Mouse (Mus musculus): ENCODE data around the gene Il10. TPM values are rescaled to one million over a fixed set of nuclear protein-coding genes. Genes with fewer than 3 reads are reported as not detected.
"Not testable (repeated sequence)": the region's sequence is repeated elsewhere in the genome, so short reads cannot be mapped to it uniquely, and the experiment has no call there.

Il10 gene
- polyA plus RNA-seq, 1 experiment from 2014 or later: not detected

GRCm38 (mm10) chr1:131022591-131023249 is 3.1 kb downstream of the Il10 start:
- ATAC-seq (replicated peaks; ENCODE audit: low FRiP score, low TSS enrichment, low read depth): no peak
- H3K27me3 ChIP-seq (replicated peaks; ENCODE audit: control insufficient read depth, insufficient read depth, low read length): no peaks in the 10 kb centered on the region
- no peaks in the 10 kb centered on the region for H3K9me3 ChIP-seq (ENCODE audit: control insufficient read depth, low read length)
- H3K4me2 ChIP-seq (ENCODE audit: low read length): no peak overlapping the region
- H3K9ac ChIP-seq (ENCODE audit: low read length): no peak overlapping the region
- no peak overlapping the region for H3K4me3 ChIP-seq (ENCODE audit: low read depth, low read length)
- H3K27ac ChIP-seq (ENCODE audit: low read depth): no peak overlapping the region
- WGBS: 54% methylated on average over 5 of the region's 5 CpGs
- H3K36me3 ChIP-seq (ENCODE audit: control insufficient read depth, insufficient read depth, low read length): no peaks in the 10 kb centered on the region
- no peaks in the 10 kb centered on the region for H3K4me1 ChIP-seq (replicated peaks; ENCODE audit: control insufficient read depth, insufficient read depth, low read length)
- no peak for DNase-seq (ENCODE audit: low spot score)

- H3K27ac ChIP-seq (ENCODE audit: low read depth); ATAC-seq (replicated peaks; ENCODE audit: low FRiP score, low TSS enrichment, low read depth); H3K4me3 ChIP-seq (ENCODE audit: low read depth, low read length); H3K9me3 ChIP-seq (ENCODE audit: control insufficient read depth, low read length); H3K4me1 ChIP-seq (replicated peaks; ENCODE audit: control insufficient read depth, insufficient read depth, low read length); H3K27me3 ChIP-seq (replicated peaks; ENCODE audit: control insufficient read depth, insufficient read depth, low read length); H3K36me3 ChIP-seq (ENCODE audit: control insufficient read depth, insufficient read depth, low read length); H3K4me2 ChIP-seq (ENCODE audit: low read length); H3K9ac ChIP-seq (ENCODE audit: low read length); DNase-seq (ENCODE audit: low spot score): not testable (repeated sequence)
- 78% methylated on average over 3 of the region's 4 CpGs for WGBS
Observed at GRCm38 (mm10) chr1:131023250-131023858, 3.7 kb downstream of the Il10 start.

- DNase-seq (ENCODE audit: low spot score) (no peak), ATAC-seq (replicated peaks; ENCODE audit: low FRiP score, low TSS enrichment, low read depth) (no peak)
- no peak overlapping the region for H3K9ac ChIP-seq (ENCODE audit: low read length)
- H3K27ac ChIP-seq (ENCODE audit: low read depth): no peak overlapping the region
- H3K27me3 ChIP-seq (replicated peaks; ENCODE audit: control insufficient read depth, insufficient read depth, low read length): no peaks in the 10 kb centered on the region
- no peak overlapping the region for H3K4me3 ChIP-seq (ENCODE audit: low read depth, low read length)
- H3K4me2 ChIP-seq (ENCODE audit: low read length): no peak overlapping the region
- no peaks in the 10 kb centered on the region for H3K9me3 ChIP-seq (ENCODE audit: control insufficient read depth, low read length)
- H3K36me3 ChIP-seq (ENCODE audit: control insufficient read depth, insufficient read depth, low read length): no peaks in the 10 kb centered on the region
- 77% methylated on average over 8 of the region's 8 CpGs for WGBS
- no peaks in the 10 kb centered on the region for H3K4me1 ChIP-seq (replicated peaks; ENCODE audit: control insufficient read depth, insufficient read depth, low read length)
Observed at GRCm38 (mm10) chr1:131024900-131025842, 5.5 kb downstream of the Il10 start.

GRCm38 (mm10) chr1:131025843-131026190 is 6.2 kb downstream of the Il10 start:
- no peak for ATAC-seq (replicated peaks; ENCODE audit: low FRiP score, low TSS enrichment, low read depth)
- no peaks in the 10 kb centered on the region for H3K9me3 ChIP-seq (ENCODE audit: control insufficient read depth, low read length)
- no peak for DNase-seq (ENCODE audit: low spot score)
- H3K9ac ChIP-seq (ENCODE audit: low read length): no peak overlapping the region
- 0 out of 2 replicates have a peak, but pooled peaks cover 3% of the 10 kb centered on the region for H3K4me1 ChIP-seq (replicated peaks; ENCODE audit: control insufficient read depth, insufficient read depth, low read length)
- WGBS: 67% methylated on average over 4 of the region's 4 CpGs
- no peaks in the 10 kb centered on the region for H3K36me3 ChIP-seq (ENCODE audit: control insufficient read depth, insufficient read depth, low read length)
- no peaks in the 10 kb centered on the region for H3K27me3 ChIP-seq (replicated peaks; ENCODE audit: control insufficient read depth, insufficient read depth, low read length)
- no peak overlapping the region for H3K4me3 ChIP-seq (ENCODE audit: low read depth, low read length)
- no peak overlapping the region for H3K27ac ChIP-seq (ENCODE audit: low read depth)
- H3K4me2 ChIP-seq (ENCODE audit: low read length): no peak overlapping the region

- no peaks in the 10 kb centered on the region for H3K9me3 ChIP-seq (ENCODE audit: control insufficient read depth, low read length)
- 0 out of 2 replicates have a peak, but pooled peaks cover 3% of the 10 kb centered on the region for H3K4me1 ChIP-seq (replicated peaks; ENCODE audit: control insufficient read depth, insufficient read depth, low read length)
- no peak overlapping the region for H3K27ac ChIP-seq (ENCODE audit: low read depth)
- WGBS: 91% methylated on average over 3 of the region's 3 CpGs
- no peak overlapping the region for H3K4me2 ChIP-seq (ENCODE audit: low read length)
- no peak overlapping the region for H3K4me3 ChIP-seq (ENCODE audit: low read depth, low read length)
- no peak for DNase-seq (ENCODE audit: low spot score)
- H3K36me3 ChIP-seq (ENCODE audit: control insufficient read depth, insufficient read depth, low read length): no peaks in the 10 kb centered on the region
- no peak overlapping the region for H3K9ac ChIP-seq (ENCODE audit: low read length)
- H3K27me3 ChIP-seq (replicated peaks; ENCODE audit: control insufficient read depth, insufficient read depth, low read length): no peaks in the 10 kb centered on the region
- no peak for ATAC-seq (replicated peaks; ENCODE audit: low FRiP score, low TSS enrichment, low read depth)
Observed at GRCm38 (mm10) chr1:131029215-131029614, 9.6 kb downstream of the Il10 start.

GRCm38 (mm10) chr1:131030261-131030660 is 10.6 kb downstream of the Il10 start:
- Histone ChIP-seq H3K9ac (ENCODE audit: low read length) (no peak overlapping the region), H3K27me3 (replicated peaks; ENCODE audit: control insufficient read depth, insufficient read depth, low read length) (no peaks in the 10 kb centered on the region), H3K4me2 (ENCODE audit: low read length) (no peak overlapping the region), H3K36me3 (ENCODE audit: control insufficient read depth, insufficient read depth, low read length) (no peaks in the 10 kb centered on the region), H3K9me3 (ENCODE audit: control insufficient read depth, low read length) (no peaks in the 10 kb centered on the region), H3K27ac (ENCODE audit: low read depth) (no peak overlapping the region), H3K4me1 (replicated peaks; ENCODE audit: control insufficient read depth, insufficient read depth, low read length) (0 out of 2 replicates have a peak, but pooled peaks cover 3% of the 10 kb centered on the region), H3K4me3 (ENCODE audit: low read depth, low read length) (no peak overlapping the region)
- no peak for ATAC-seq (replicated peaks; ENCODE audit: low FRiP score, low TSS enrichment, low read depth)
- WGBS: 29% methylated on average over 7 of the region's 7 CpGs
- no peak for DNase-seq (ENCODE audit: low spot score)

- H3K4me1 ChIP-seq (replicated peaks; ENCODE audit: control insufficient read depth, insufficient read depth, low read length): 0 out of 2 replicates have a peak, but pooled peaks cover 3% of the 10 kb centered on the region
- no peaks in the 10 kb centered on the region for H3K9me3 ChIP-seq (ENCODE audit: control insufficient read depth, low read length)
- 23% methylated on average over 3 of the region's 3 CpGs for WGBS
- no peak overlapping the region for H3K4me2 ChIP-seq (ENCODE audit: low read length)
- DNase-seq (ENCODE audit: low spot score) (no peak), ATAC-seq (replicated peaks; ENCODE audit: low FRiP score, low TSS enrichment, low read depth) (no peak)
- H3K27me3 ChIP-seq (replicated peaks; ENCODE audit: control insufficient read depth, insufficient read depth, low read length): no peaks in the 10 kb centered on the region
- no peak overlapping the region for H3K9ac ChIP-seq (ENCODE audit: low read length)
- no peak overlapping the region for H3K27ac ChIP-seq (ENCODE audit: low read depth)
- H3K36me3 ChIP-seq (ENCODE audit: control insufficient read depth, insufficient read depth, low read length): no peaks in the 10 kb centered on the region
- H3K4me3 ChIP-seq (ENCODE audit: low read depth, low read length): no peak overlapping the region
Observed at GRCm38 (mm10) chr1:131031267-131031666, 11.6 kb downstream of the Il10 start.

GRCm38 (mm10) chr1:131038001-131038400 is 18.4 kb downstream of the Il10 start:
- Histone ChIP-seq H3K27me3 (replicated peaks; ENCODE audit: control insufficient read depth, insufficient read depth, low read length) (no peaks in the 10 kb centered on the region), H3K9me3 (ENCODE audit: control insufficient read depth, low read length) (no peaks in the 10 kb centered on the region), H3K4me2 (ENCODE audit: low read length) (no peak overlapping the region), H3K4me3 (ENCODE audit: low read depth, low read length) (no peak overlapping the region), H3K4me1 (replicated peaks; ENCODE audit: control insufficient read depth, insufficient read depth, low read length) (no peaks in the 10 kb centered on the region), H3K36me3 (ENCODE audit: control insufficient read depth, insufficient read depth, low read length) (no peaks in the 10 kb centered on the region), H3K9ac (ENCODE audit: low read length) (no peak overlapping the region), H3K27ac (ENCODE audit: low read depth) (no peak overlapping the region)
- ATAC-seq (replicated peaks; ENCODE audit: low FRiP score, low TSS enrichment, low read depth) (no peak), DNase-seq (ENCODE audit: low spot score) (no peak)
- WGBS: 92% methylated on average over 5 of the region's 5 CpGs

Measured in intestine, embryonic 14.5 days (tissue).